Mouse (Mus musculus) right cerebral cortex, adult 2 months (tissue): ENCODE results near the gene Igfn1.

ENCODE experiments used
- DNase-seq, 2 experiments: peaks; one replicate each; pipeline ENCODE4 v3.0.0; 2021 to 2022; ENCODE audit warnings: low spot score in 2 of 2

Igfn1 gene

GRCm38 (mm10) chr1:136006292-136006748, at the start of gene Igfn1:
Igfn1 (minus strand) TSS chr1:136006342.
- DNase-seq, result no peak

GRCm38 (mm10) chr1:136055771-136056170, 49.6 kb upstream of the Igfn1 start:
- peak; percentile 68 to 78 for DNase-seq

- DNase-seq, result no peak
Observed at GRCm38 (mm10) chr1:136052547-136052946, 46.4 kb upstream of the Igfn1 start, which contains the start of gene Cacna1s. Cacna1s (plus strand) TSS chr1:136052750.

GRCm38 (mm10) chr1:136051465-136051864, 45.3 kb upstream of the Igfn1 start:
- DNase-seq, result peak; percentile 80 to 85

- DNase-seq, result peak; percentile 51 to 55
Observed at GRCm38 (mm10) chr1:136051013-136051315, 44.8 kb upstream of the Igfn1 start.

GRCm38 (mm10) chr1:136050312-136051012, 44.3 kb upstream of the Igfn1 start, which contains the start of gene Ascl5:
Ascl5 (plus strand) TSS chr1:136050804.
- DNase-seq, result peak in 1 of 2 experiments; percentile 25

GRCm38 (mm10) chr1:136047894-136048293, 41.8 kb upstream of the Igfn1 start:
- DNase-seq, result no peak

GRCm38 (mm10) chr1:136047432-136047831, 41.3 kb upstream of the Igfn1 start:
- DNase-seq, result no peak

GRCm38 (mm10) chr1:136045774-136046173, 39.6 kb upstream of the Igfn1 start:
- DNase-seq, result peak; percentile 78

GRCm38 (mm10) chr1:136040874-136041273, 34.7 kb upstream of the Igfn1 start:
- peak in 1 of 2 experiments; percentile 34 for DNase-seq

- no peak for DNase-seq
Observed at GRCm38 (mm10) chr1:136040452-136040851, 34.3 kb upstream of the Igfn1 start.

GRCm38 (mm10) chr1:136038746-136039538, 32.8 kb upstream of the Igfn1 start:
- DNase-seq, result peak; percentile 75 to 76

- no peak for DNase-seq
Observed at GRCm38 (mm10) chr1:136032961-136033360, 26.8 kb upstream of the Igfn1 start.

- no peak for DNase-seq
Observed at GRCm38 (mm10) chr1:136031697-136032096, 25.6 kb upstream of the Igfn1 start.

GRCm38 (mm10) chr1:136030201-136030600, 24.1 kb upstream of the Igfn1 start:
- no peak for DNase-seq

GRCm38 (mm10) chr1:136018390-136019189, 12.4 kb upstream of the Igfn1 start:
- DNase-seq, result no peak

- DNase-seq, result peak; percentile 94 to 95
Observed at GRCm38 (mm10) chr1:136017907-136018313, 11.8 kb upstream of the Igfn1 start.

- DNase-seq, result no peak
Observed at GRCm38 (mm10) chr1:136017307-136017706, 11.2 kb upstream of the Igfn1 start.

- no peak for DNase-seq
Observed at GRCm38 (mm10) chr1:136014796-136015502, 8.8 kb upstream of the Igfn1 start.

GRCm38 (mm10) chr1:136013513-136013912, 7.4 kb upstream of the Igfn1 start:
- no peak for DNase-seq

- no peak for DNase-seq
Observed at GRCm38 (mm10) chr1:136010247-136010646, 4.1 kb upstream of the Igfn1 start.
